Mouse (Mus musculus) CH12.LX (cell line): ENCODE data around the gene Fga. TPM values are rescaled to one million over a fixed set of nuclear protein-coding genes. Genes with fewer than 3 reads are reported as not detected.

Experiments
- DNase-seq: peaks from one replicate; pipeline ENCODE4 v3.0.0-alpha.2; 2013; ENCODE audit errors: extremely low read depth
- H3K27ac ChIP-seq: 2 replicates; pipeline ENCODE4 v1.5.1; 2012; ENCODE audit warnings: low read depth, mild to moderate bottlenecking, control low read depth, moderate library complexity; ENCODE audit not compliant: insufficient read depth
- H3K27me3 ChIP-seq: replicated peaks from 2 replicates; pipeline ENCODE3; 2012; ENCODE audit warnings: inconsistent platforms
- H3K36me3 ChIP-seq, 2 experiments: replicated peaks in 1 of 2; 2 replicates each; pipeline versions ENCODE3 to v1.6.1; 2012; ENCODE audit warnings: inconsistent platforms in 1 of 2, low read length in 1 of 2, mild to moderate bottlenecking in 1 of 2, mixed read lengths in 1 of 2, moderate library complexity in 1 of 2; ENCODE audit not compliant: control insufficient read depth in 1 of 2, insufficient read depth in 1 of 2
- H3K4me1 ChIP-seq, 2 experiments: 2 replicates each; pipeline ENCODE4 v1.6.1; 2012; ENCODE audit warnings: inconsistent platforms in 1 of 2, moderate library complexity in 1 of 2; ENCODE audit not compliant: insufficient read depth in 2 of 2, control insufficient read depth in 1 of 2
- H3K4me2 ChIP-seq: 2 replicates; pipeline ENCODE4 v1.6.1; 2012; ENCODE audit warnings: low read depth, mild to moderate bottlenecking, control low read depth; ENCODE audit not compliant: poor library complexity, insufficient read depth, severe bottlenecking
- H3K4me3 ChIP-seq, 3 experiments: fragments of 150-350 bp in 1 of 3; sonication (generic) in 1 of 3; replicated peaks in 1 of 3; 2 replicates each; pipeline versions ENCODE3 to v1.5.1; 2011 to 2012; ENCODE audit warnings: low read depth in 2 of 3, low read length in 2 of 3, mild to moderate bottlenecking in 2 of 3, moderate library complexity in 2 of 3, control low read depth in 1 of 3, improper control_type of control experiment in 1 of 3, inconsistent platforms in 1 of 3, mixed read lengths in 1 of 3; ENCODE audit not compliant: poor library complexity in 1 of 3
- H3K79me2 ChIP-seq: replicated peaks from 2 replicates; pipeline ENCODE4 v1.6.1; 2012; ENCODE audit warnings: mild to moderate bottlenecking, moderate library complexity; ENCODE audit not compliant: control insufficient read depth, poor library complexity, insufficient read depth, severe bottlenecking; ENCODE audit errors: extremely low read depth
- H3K9ac ChIP-seq: 2 replicates; pipeline ENCODE4 v1.6.1; 2012; ENCODE audit warnings: low read depth, mild to moderate bottlenecking, control low read depth, moderate library complexity; ENCODE audit not compliant: insufficient read depth
- H3K9me3 ChIP-seq: replicated peaks from 2 replicates; pipeline ENCODE3; 2012; ENCODE audit warnings: low read length, inconsistent platforms, mixed read lengths
- CHD1 ChIP-seq: IDR thresholded peaks from 2 replicates; pipeline ENCODE4 v1.6.1; 2012; ENCODE audit warnings: low read depth, low read length, improper control_type of control experiment, inconsistent platforms
- E2F4 ChIP-seq: IDR thresholded peaks from 2 replicates; pipeline ENCODE4 v1.6.1; 2011; ENCODE audit warnings: low read depth, low read length, improper control_type of control experiment; ENCODE audit not compliant: insufficient replicate concordance
- ELF1 ChIP-seq: IDR thresholded peaks from 2 replicates; pipeline ENCODE4 v1.6.1; 2014; ENCODE audit warnings: low read depth, mild to moderate bottlenecking, inconsistent platforms, low read length, improper control_type of control experiment
- ETS1 ChIP-seq: conservative IDR thresholded peaks from 2 replicates; pipeline ENCODE4 v1.6.1; 2012; ENCODE audit warnings: low read depth, mild to moderate bottlenecking, inconsistent platforms, low read length, improper control_type of control experiment, moderate library complexity
- HCFC1 ChIP-seq: IDR thresholded peaks from 2 replicates; pipeline ENCODE4 v1.6.1; 2012; ENCODE audit warnings: low read depth, mild to moderate bottlenecking, inconsistent platforms, low read length, improper control_type of control experiment
- JUN ChIP-seq: IDR thresholded peaks from 2 replicates; pipeline ENCODE4 v1.6.1; 2011; ENCODE audit warnings: low read depth, mild to moderate bottlenecking, low read length, improper control_type of control experiment, moderate library complexity; ENCODE audit not compliant: insufficient read depth
- JUND ChIP-seq: conservative IDR thresholded peaks from 2 replicates; pipeline ENCODE4 v1.6.1; 2011; ENCODE audit warnings: low read depth, low read length, improper control_type of control experiment
- KAT2A ChIP-seq: IDR thresholded peaks from 2 replicates; pipeline ENCODE4 v1.6.1; 2012; ENCODE audit warnings: low read length, improper control_type of control experiment, inconsistent platforms; ENCODE audit not compliant: insufficient replicate concordance
- MAFK ChIP-seq: IDR thresholded peaks from 2 replicates; pipeline ENCODE4 v1.6.1; 2011; ENCODE audit warnings: low read length, improper control_type of control experiment; ENCODE audit not compliant: insufficient replicate concordance
- MAX ChIP-seq: IDR thresholded peaks from 2 replicates; pipeline ENCODE4 v1.6.1; 2011; ENCODE audit warnings: low read length, improper control_type of control experiment
- MEF2A ChIP-seq: IDR thresholded peaks from 2 replicates; pipeline ENCODE4 v1.6.1; 2014; ENCODE audit warnings: low read depth, mild to moderate bottlenecking, inconsistent platforms, low read length, improper control_type of control experiment, borderline replicate concordance
- MXI1 ChIP-seq: IDR thresholded peaks from 2 replicates; pipeline ENCODE4 v1.6.1; 2011; ENCODE audit warnings: mild to moderate bottlenecking, low read depth, low read length, improper control_type of control experiment
- NELFE ChIP-seq: IDR thresholded peaks from 2 replicates; pipeline ENCODE4 v1.6.1; 2011; ENCODE audit warnings: low read depth, low read length, improper control_type of control experiment
- NRF1 ChIP-seq: IDR thresholded peaks from 2 replicates; pipeline ENCODE4 v1.6.1; 2014; ENCODE audit warnings: low read depth, mild to moderate bottlenecking, inconsistent platforms, low read length, improper control_type of control experiment, moderate library complexity
- RCOR1 ChIP-seq: conservative IDR thresholded peaks from 2 replicates; pipeline ENCODE4 v1.6.1; 2012; ENCODE audit warnings: low read depth, mild to moderate bottlenecking, inconsistent platforms, low read length, improper control_type of control experiment
- SMC3 ChIP-seq: IDR thresholded peaks from 2 replicates; pipeline ENCODE4 v1.6.1; 2011; ENCODE audit warnings: low read depth, low read length, improper control_type of control experiment
- TBP ChIP-seq: conservative IDR thresholded peaks from 2 replicates; pipeline ENCODE4 v1.6.1; 2011; ENCODE audit warnings: low read depth, low read length, improper control_type of control experiment
- UBTF ChIP-seq: IDR thresholded peaks from 2 replicates; pipeline ENCODE4 v1.6.1; 2012; ENCODE audit warnings: low read depth, mild to moderate bottlenecking, inconsistent platforms, low read length, improper control_type of control experiment, moderate library complexity
- ZKSCAN1 ChIP-seq: IDR thresholded peaks from 2 replicates; pipeline ENCODE4 v1.6.1; 2012; ENCODE audit warnings: low read depth, inconsistent platforms, low read length, improper control_type of control experiment, borderline replicate concordance
- ZNF384 ChIP-seq: IDR thresholded peaks from 2 replicates; pipeline ENCODE4 v1.6.1; 2012; ENCODE audit warnings: low read depth, low read length, improper control_type of control experiment, inconsistent platforms
- dilution Hi-C: fragments of 300-500 bp; cut with MboI; formaldehyde crosslinking; loops from 2 replicates; pipeline ENCODE4 v1.14.3; 2020; ENCODE audit warnings: low sequenced_read_pairs; ENCODE audit not compliant: extremely low pct_unique_long_range_greater_than_20kb, extremely low pct_ligation_motif_present
- in situ Hi-C: fragments of 300-500 bp; cut with MboI; formaldehyde crosslinking; loops from 3 replicates; pipeline ENCODE4 v1.14.3; 2019; ENCODE audit warnings: low sequenced_read_pairs, low pct_ligation_motif_present, low pct_unique_long_range_greater_than_20kb, mixed read lengths
- polyA plus RNA-seq: library from polyadenylated mRNA; unstranded; fragments of >175 nt; gene quantifications from 2 replicates; pipeline ENCODE4 v1.2.1, GENCODE M21; 2012; ENCODE audit warnings: low read depth; ENCODE audit not compliant: insufficient read length
- total RNA-seq, 2 experiments: library from RNA; depleted of rRNA; stranded (reverse); fragments of 300-350 nt in 1 of 2; fragments of >200 nt in 1 of 2; gene quantifications; 2 replicates each; pipeline ENCODE4 v1.2.3; 2012 to 2014

The Fga gene
- total and polyA plus RNA-seq, 3 experiments: not detected

DNA sequence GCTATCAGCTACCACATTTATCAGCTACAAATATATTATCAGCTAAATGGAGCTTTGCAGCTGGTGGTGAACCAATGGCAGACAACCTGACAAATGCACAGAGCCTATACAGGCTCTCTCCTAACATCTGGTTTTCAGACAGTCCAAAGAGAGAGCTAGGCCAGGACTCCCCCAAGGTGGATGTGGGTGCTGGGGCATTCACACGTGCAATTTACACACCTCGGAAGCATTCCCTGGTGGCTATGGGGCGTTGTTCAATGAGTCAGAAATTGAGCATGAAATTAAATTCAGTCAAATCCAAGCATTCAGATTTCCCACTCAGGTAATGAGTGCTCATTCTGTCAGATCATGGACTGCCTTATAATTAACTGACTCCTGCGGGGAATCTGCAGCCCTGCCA is 14.3 kb upstream of the Fga start:
- no peaks in the 10 kb centered on the region for H3K9me3 ChIP-seq
- H3K4me1 ChIP-seq: no peaks in the 10 kb centered on the region
- dilution Hi-C loops (no loop called here), in situ Hi-C loops (no loop called here)
- H3K4me3 ChIP-seq: no peak overlapping the region
- no peak overlapping the region for H3K4me2 ChIP-seq
- H3K79me2 ChIP-seq: no peaks in the 10 kb centered on the region
- no peaks in the 10 kb centered on the region for H3K27me3 ChIP-seq
- no peaks in the 10 kb centered on the region for H3K36me3 ChIP-seq
- TF ChIP-seq NELFE (no peak), CHD1 (no peak), ZNF384 (no peak), ELF1 (no peak), SMC3 (no peak), TBP (no peak), ETS1 (no peak), ZKSCAN1 (no peak), HCFC1 (no peak), KAT2A (no peak)
- DNase-seq: no peak
- H3K27ac ChIP-seq: no peak overlapping the region
- no peak overlapping the region for H3K9ac ChIP-seq

DNA sequence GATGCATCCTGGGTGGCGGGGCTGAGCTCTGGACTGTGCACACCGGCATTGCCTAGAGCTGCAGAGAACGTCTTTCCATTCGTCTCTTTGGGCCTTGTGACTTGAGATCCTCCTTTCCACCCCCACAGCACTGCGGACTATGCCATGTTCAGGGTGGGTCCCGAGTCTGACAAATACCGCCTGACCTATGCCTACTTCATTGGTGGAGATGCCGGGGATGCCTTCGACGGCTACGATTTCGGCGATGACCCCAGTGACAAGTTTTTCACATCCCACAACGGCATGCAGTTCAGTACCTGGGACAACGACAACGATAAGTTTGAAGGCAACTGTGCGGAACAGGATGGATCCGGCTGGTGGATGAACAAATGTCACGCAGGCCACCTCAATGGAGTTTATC is 13.2 kb upstream of the Fga start:
- Histone ChIP-seq H3K4me1 (no peaks in the 10 kb centered on the region), H3K36me3 (no peaks in the 10 kb centered on the region), H3K4me3 (no peak overlapping the region), H3K27ac (no peak overlapping the region), H3K27me3 (no peaks in the 10 kb centered on the region), H3K79me2 (no peaks in the 10 kb centered on the region), H3K9ac (no peak overlapping the region), H3K9me3 (no peaks in the 10 kb centered on the region), H3K4me2 (no peak overlapping the region)
- DNase-seq: no peak
- no peak for TF ChIP-seq ELF1
- TF ChIP-seq UBTF: no peak
- TF ChIP-seq MEF2A: no peak
- no peak for TF ChIP-seq JUND
- TF ChIP-seq NRF1: no peak
- no peak for TF ChIP-seq E2F4
- TF ChIP-seq JUN: no peak
- no peak for TF ChIP-seq CHD1
- no peak for TF ChIP-seq MAFK
- no peak for TF ChIP-seq MXI1
- no peak for TF ChIP-seq ZNF384
- TF ChIP-seq RCOR1: no peak
- TF ChIP-seq MAX: no peak
- no peak for TF ChIP-seq NELFE
- in situ Hi-C loops (no loop called here), dilution Hi-C loops (no loop called here)
